Mouse (Mus musculus) ES-E14 (cell line): ENCODE measurements at regions not wholly inside any gene's neighbourhood (a gene's known extent, or its start where the extent isn't known, plus 50 kb on each side); places are given as distances from the start of the nearest gene placed in this dataset.

Experiments used
- CHD2 ChIP-seq: IDR thresholded peaks from 2 replicates; pipeline ENCODE4 v1.6.1; 2014; ENCODE audit warnings: mild to moderate bottlenecking, low read depth, low read length, inconsistent platforms
- HCFC1 ChIP-seq: IDR thresholded peaks from 2 replicates; pipeline ENCODE4 v1.6.1; 2012; ENCODE audit warnings: low read length, inconsistent platforms, borderline replicate concordance; ENCODE audit not compliant: insufficient read depth
- MAFK ChIP-seq: IDR thresholded peaks from 2 replicates; pipeline ENCODE4 v1.6.1; 2014; ENCODE audit warnings: mild to moderate bottlenecking, low read depth, low read length, inconsistent platforms; ENCODE audit not compliant: insufficient read depth
- ZC3H11A ChIP-seq: IDR thresholded peaks from 2 replicates; pipeline ENCODE4 v1.6.1; 2012; ENCODE audit warnings: low read depth, mild to moderate bottlenecking, inconsistent platforms, low read length, borderline replicate concordance

DNA sequence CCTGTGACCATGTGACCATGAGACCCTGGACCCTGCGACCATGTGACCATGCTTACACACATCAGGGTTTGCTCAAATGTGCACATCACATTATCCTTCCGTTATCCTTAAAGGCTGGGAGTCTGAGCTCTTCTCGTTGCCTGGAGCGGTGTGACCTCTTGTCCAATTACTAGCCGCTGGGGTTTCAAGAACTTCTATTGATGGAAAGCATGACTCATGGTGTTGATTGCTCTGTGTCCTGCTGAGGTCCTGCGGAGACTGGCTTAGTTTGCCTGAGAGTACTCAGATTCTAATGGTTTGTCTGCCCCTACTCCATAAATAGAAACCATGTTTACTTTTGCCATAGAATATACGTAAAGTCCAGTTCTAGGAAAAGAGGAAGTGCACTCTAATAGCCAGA, 197.5 kb upstream of the Pik3r1 start:
- TF ChIP-seq ZC3H11A (no peak), MAFK (no peak), HCFC1 (no peak), CHD2 (no peak)
